Mouse (Mus musculus) liver, postnatal 0 days (tissue): ENCODE measurements around the gene Agap1. TPM values are rescaled to one million over a fixed set of nuclear protein-coding genes. Genes with fewer than 3 reads are reported as not detected.

Experiments used
- ATAC-seq: fragments of 200-750 bp; cut with Nextera tagmentation; 2 replicates; pipeline ENCODE4 v1.8.0; 2017; ENCODE audit warnings: mild to moderate bottlenecking, moderate library complexity
- DNase-seq: peaks from one replicate; pipeline ENCODE4 v3.0.0-alpha.2; 2016
- H3K27ac ChIP-seq: fragments of 300-500 bp; sonication (generic); 2 replicates; pipeline ENCODE4 v1.5.1; 2014; ENCODE audit warnings: antibody characterized with exemption, moderate library complexity, mild to moderate bottlenecking, low read depth
- H3K27me3 ChIP-seq: fragments of 300-500 bp; sonication (generic); 2 replicates; pipeline ENCODE4 v1.6.1; 2014; ENCODE audit warnings: low read length, control low read depth, mixed read lengths; ENCODE audit not compliant: insufficient read depth
- H3K36me3 ChIP-seq: fragments of 300-500 bp; sonication (generic); replicated peaks from 2 replicates; pipeline ENCODE4 v1.6.1; 2014; ENCODE audit warnings: mild to moderate bottlenecking, control low read depth, low read length, moderate library complexity, mixed read lengths; ENCODE audit not compliant: insufficient read depth
- H3K4me1 ChIP-seq: fragments of 300-500 bp; sonication (generic); 2 replicates; pipeline ENCODE4 v1.6.1; 2014; ENCODE audit warnings: antibody characterized with exemption, mild to moderate bottlenecking, control low read depth; ENCODE audit not compliant: insufficient read depth
- H3K4me2 ChIP-seq: fragments of 300-500 bp; sonication (generic); 2 replicates; pipeline ENCODE4 v1.6.1; 2014; ENCODE audit warnings: low read depth, mild to moderate bottlenecking, low read length, moderate library complexity, mixed read lengths
- H3K4me3 ChIP-seq: fragments of 300-500 bp; sonication (generic); 2 replicates; pipeline ENCODE4 v1.5.1; 2014; ENCODE audit warnings: low read depth, low read length
- H3K9ac ChIP-seq: fragments of 300-500 bp; sonication (generic); replicated peaks from 2 replicates; pipeline ENCODE4 v1.6.1; 2014; ENCODE audit warnings: mild to moderate bottlenecking, moderate library complexity
- H3K9me3 ChIP-seq: fragments of 300-500 bp; sonication (generic); 2 replicates; pipeline ENCODE4 v1.6.1; 2016; ENCODE audit warnings: mild to moderate bottlenecking, control low read depth, low read length, mixed read lengths
- CTCF ChIP-seq: sonication (generic); IDR thresholded peaks from 2 replicates; pipeline ENCODE4 v1.5.1; 2016; ENCODE audit warnings: antibody characterized with exemption, low read depth
- EP300 ChIP-seq: IDR thresholded peaks from 2 replicates; pipeline ENCODE4 v1.6.1; 2016; ENCODE audit warnings: antibody characterized with exemption, low read depth, mild to moderate bottlenecking
- WGBS: fragments of 180-500 bp; shearing (Covaris S2); extraction: QIAGEN DNeasy Blood & Tissue Kit; methylation state at CpG from one replicate; pipeline ENCODE4 v1.1.7; 2014; ENCODE audit not compliant: insufficient replicate concordance; 5-methylcytosine and 5-hydroxymethylcytosine counted together
- polyA plus RNA-seq: library from polyadenylated mRNA; unstranded; fragments of >200 nt; fragmentation: Nextera tagmentation; extraction: Ambion mirVana; gene quantifications from 2 replicates; pipeline ENCODE4 v1.2.1, GENCODE M21; 2015

The Agap1 gene
- polyA plus RNA-seq, 1 experiment from 2014 or later = 1.0 TPM

DNA sequence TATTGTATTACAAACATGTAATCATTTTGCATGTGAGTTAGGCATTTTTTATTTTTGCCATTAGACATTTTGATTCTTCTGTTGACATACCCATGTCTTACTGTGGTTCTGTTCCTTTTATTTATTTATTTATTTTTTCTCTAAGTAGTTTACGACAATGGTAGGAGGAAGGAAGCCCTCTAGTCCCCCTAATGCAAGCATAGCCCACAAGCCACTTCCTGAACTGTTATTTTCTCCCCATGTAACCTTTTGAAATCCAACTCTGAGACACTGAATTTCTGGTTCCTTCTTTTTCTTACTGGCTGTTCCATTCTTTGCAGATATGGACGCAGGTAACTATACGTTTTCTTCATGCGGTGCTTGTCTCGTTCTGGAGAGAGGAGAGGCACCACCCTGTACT is 155.4 kb downstream of the Agap1 start:
- no peak overlapping the region for H3K4me3 ChIP-seq

DNA sequence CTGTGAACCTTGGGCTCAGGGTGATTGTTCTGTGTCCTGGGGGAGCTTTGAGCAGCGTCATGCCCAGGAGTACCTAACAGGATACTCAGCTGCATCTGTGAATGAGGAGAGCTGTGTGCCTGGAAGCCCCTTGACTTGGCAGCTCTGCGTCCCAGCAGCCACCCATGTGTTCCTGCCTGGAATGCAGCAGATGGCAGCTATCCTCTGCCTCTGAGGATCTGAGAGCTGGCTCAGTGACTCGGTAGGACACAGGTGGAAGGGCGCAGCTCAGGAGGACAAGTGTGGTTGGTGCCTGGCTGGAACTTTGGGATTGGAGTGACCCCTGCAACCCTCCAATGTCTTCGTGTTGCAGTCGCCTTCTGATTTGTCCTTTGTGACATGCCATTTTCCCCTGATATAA is 156.9 kb downstream of the Agap1 start:
- Histone ChIP-seq H3K4me2 (no peak overlapping the region), H3K27ac (no peak overlapping the region), H3K9me3 (no peaks in the 10 kb centered on the region), H3K4me3 (no peak overlapping the region), H3K9ac (no peak overlapping the region), H3K27me3 (no peaks in the 10 kb centered on the region), H3K4me1 (no peaks in the 10 kb centered on the region), H3K36me3 (0 out of 2 replicates have a peak, but pooled peaks cover 2% of the 10 kb centered on the region)
- DNase-seq (no peak), ATAC-seq (no peak)
- no peak for TF ChIP-seq CTCF
- no peak for TF ChIP-seq EP300
- WGBS = 80% methylated on average over 6 of the region's 6 CpGs

More for the DNA sequence above, 155.4 kb downstream of the Agap1 start:
- H3K27me3 ChIP-seq = no peaks in the 10 kb centered on the region
- WGBS = 54% methylated on average over 5 of the region's 5 CpGs
- ATAC-seq (no peak), DNase-seq (no peak)
- no peaks in the 10 kb centered on the region for H3K9me3 ChIP-seq
- H3K9ac ChIP-seq = no peak overlapping the region
- no peaks in the 10 kb centered on the region for H3K4me1 ChIP-seq
- 0 out of 2 replicates have a peak, but pooled peaks cover 2% of the 10 kb centered on the region for H3K36me3 ChIP-seq
- TF ChIP-seq CTCF = no peak
- TF ChIP-seq EP300 = no peak
- peak overlapping the region; percentile 60; the same call in 1 of the 2 replicates for H3K27ac ChIP-seq
- no peak overlapping the region; the same call in 1 of the 2 replicates for H3K4me2 ChIP-seq

DNA sequence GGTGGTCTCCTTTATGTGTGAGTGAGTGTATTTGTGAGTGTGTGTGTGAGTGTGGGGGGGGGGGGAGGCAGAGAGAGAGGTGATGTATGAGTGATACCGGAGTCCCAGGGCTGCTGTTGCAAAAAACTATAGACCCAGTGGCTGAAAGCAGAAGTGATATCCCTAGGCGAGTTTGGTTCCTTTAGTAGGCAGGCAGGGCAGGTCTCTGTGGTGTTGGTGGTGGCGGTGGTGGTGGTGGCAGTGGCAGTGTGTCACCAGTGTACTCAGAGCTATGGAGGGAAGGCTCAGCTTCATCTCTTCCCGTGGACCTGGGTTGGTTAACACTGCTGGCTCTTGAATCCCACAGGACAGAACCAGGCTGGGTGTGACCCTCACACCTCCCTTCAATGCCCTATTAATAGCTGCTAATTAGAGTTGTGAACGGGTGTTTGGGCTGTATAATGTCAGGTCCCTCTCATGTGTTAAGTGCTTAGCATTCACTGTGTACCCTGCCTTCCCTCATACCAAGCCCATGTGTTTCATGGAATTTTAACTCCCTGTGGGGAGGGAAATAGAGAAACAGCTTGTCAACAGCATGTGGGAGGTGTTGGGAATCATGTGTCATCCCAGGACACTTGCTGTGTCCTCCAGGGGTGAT is 158.7 kb downstream of the Agap1 start:
- no peak for ATAC-seq

DNA sequence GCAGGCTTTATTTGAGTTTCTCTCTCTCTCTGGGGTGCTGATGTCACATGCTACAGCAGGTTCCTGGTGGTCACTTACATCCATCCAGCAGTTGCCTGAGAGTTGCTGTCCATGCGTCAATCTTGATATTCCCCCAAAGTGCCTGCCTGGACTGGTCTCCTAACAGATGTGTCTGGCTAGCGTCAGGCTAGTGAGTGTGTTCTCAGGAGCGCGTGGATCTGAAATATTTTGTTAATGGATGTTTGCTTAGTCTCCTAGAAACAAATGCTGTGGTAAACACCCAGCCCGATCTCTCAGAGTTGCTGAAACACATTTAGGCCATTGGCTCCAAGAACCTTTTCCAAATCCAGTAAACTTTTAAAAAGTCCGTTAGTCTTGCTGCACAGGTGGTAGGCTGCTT is 161.9 kb downstream of the Agap1 start:
- Histone ChIP-seq H3K9me3 (no peaks in the 10 kb centered on the region), H3K27me3 (no peaks in the 10 kb centered on the region), H3K4me1 (no peaks in the 10 kb centered on the region), H3K9ac (no peak overlapping the region), H3K36me3 (no peaks in the 10 kb centered on the region), H3K4me3 (no peak overlapping the region), H3K4me2 (no peak overlapping the region), H3K27ac (no peak overlapping the region)
- DNase-seq (no peak), ATAC-seq (no peak)
- WGBS = 76% methylated on average over 6 of the region's 6 CpGs
- no peak for TF ChIP-seq EP300
- TF ChIP-seq CTCF = no peak

More for the DNA sequence above, 158.7 kb downstream of the Agap1 start:
- 52% methylated on average over 5 of the region's 5 CpGs for WGBS
- TF ChIP-seq CTCF (no peak), EP300 (no peak)
- no peak overlapping the region for H3K27ac ChIP-seq
- H3K4me3 ChIP-seq = no peak overlapping the region
- H3K9me3 ChIP-seq = no peaks in the 10 kb centered on the region
- DNase-seq = peak; percentile 29
- no peaks in the 10 kb centered on the region for H3K27me3 ChIP-seq
- H3K9ac ChIP-seq = no peak overlapping the region
- H3K4me2 ChIP-seq = no peak overlapping the region
- no peaks in the 10 kb centered on the region for H3K4me1 ChIP-seq
- H3K36me3 ChIP-seq = 0 out of 2 replicates have a peak, but pooled peaks cover 2% of the 10 kb centered on the region

DNA sequence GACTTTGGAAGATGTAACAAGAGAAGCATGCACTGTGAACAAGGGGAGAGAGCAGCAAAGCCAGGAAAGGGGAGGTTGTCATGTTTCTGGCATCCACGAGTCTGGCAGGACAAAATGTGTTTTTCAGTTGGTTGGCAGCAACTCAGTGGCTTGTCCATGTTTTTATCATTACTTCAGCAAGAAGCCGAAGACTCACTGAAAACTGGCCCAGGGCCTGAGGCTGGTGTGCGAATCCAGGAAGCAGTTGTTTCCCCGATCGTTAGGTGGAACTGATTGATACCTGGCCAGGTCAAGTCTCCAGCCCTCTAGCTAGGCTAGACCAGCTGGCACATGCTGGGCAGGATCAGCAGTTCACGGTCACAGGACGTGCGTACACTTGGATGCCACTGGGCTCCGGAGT is 162.7 kb downstream of the Agap1 start:
- H3K27ac ChIP-seq = no peak overlapping the region
- H3K9me3 ChIP-seq = no peaks in the 10 kb centered on the region
- H3K27me3 ChIP-seq = no peaks in the 10 kb centered on the region
- no peaks in the 10 kb centered on the region for H3K4me1 ChIP-seq
- ATAC-seq = no peak
- H3K36me3 ChIP-seq = no peaks in the 10 kb centered on the region
- WGBS = 91% methylated on average over 9 of the region's 9 CpGs
- no peak overlapping the region for H3K4me2 ChIP-seq
- DNase-seq = no peak
- H3K4me3 ChIP-seq = no peak overlapping the region
- H3K9ac ChIP-seq = no peak overlapping the region
- TF ChIP-seq EP300 (no peak), CTCF (no peak)

DNA sequence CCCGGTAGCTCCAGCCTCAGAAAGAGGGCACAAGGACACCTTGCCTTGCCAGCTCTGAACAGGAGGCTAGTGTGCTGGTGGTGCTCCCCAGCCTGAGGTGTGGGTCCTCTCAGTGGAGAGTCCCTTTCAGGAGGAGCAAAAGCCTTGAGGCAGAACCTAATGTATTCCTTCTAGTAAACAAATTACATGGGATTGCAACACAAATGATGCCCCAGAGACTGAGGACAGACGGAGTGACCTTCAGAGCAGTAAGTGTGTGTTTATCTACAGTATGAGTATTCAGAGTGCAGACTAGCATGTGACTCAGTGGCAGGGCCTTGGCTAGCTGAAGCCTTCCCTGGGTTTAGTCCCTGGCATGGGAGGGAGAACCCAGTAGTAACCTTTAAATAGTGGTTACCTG is 165.4 kb downstream of the Agap1 start:
- no peaks in the 10 kb centered on the region for H3K36me3 ChIP-seq
- 72% methylated on average over 2 of the region's 2 CpGs for WGBS
- no peaks in the 10 kb centered on the region for H3K27me3 ChIP-seq
- H3K4me2 ChIP-seq = no peak overlapping the region
- no peak overlapping the region for H3K9ac ChIP-seq
- H3K4me3 ChIP-seq = no peak overlapping the region
- DNase-seq (no peak), ATAC-seq (no peak)
- H3K4me1 ChIP-seq = no peaks in the 10 kb centered on the region
- no peaks in the 10 kb centered on the region for H3K9me3 ChIP-seq
- TF ChIP-seq CTCF (no peak), EP300 (no peak)
- H3K27ac ChIP-seq = no peak overlapping the region
